Mouse (Mus musculus) cerebellum, adult 2 months (tissue): Measurements from ENCODE around the gene Ppp6r2.

Source experiments
- CTCF ChIP-seq: fragments of 200-500 bp; IDR thresholded peaks from 2 replicates; pipeline ENCODE4 v1.5.1; 2011; ENCODE audit warnings: low read depth, mild to moderate bottlenecking, control low read depth, low read length, moderate library complexity, borderline replicate concordance; ENCODE audit not compliant: insufficient read depth
- POLR2A ChIP-seq: fragments of 200-500 bp; IDR thresholded peaks from 2 replicates; pipeline ENCODE4 v1.6.1; 2011; ENCODE audit warnings: low read length, control low read depth, borderline replicate concordance; ENCODE audit not compliant: insufficient read depth

GRCm38 (mm10) chr15:89171526-89172051, 39.8 kb upstream of the Ppp6r2 start:
- no peak for TF ChIP-seq CTCF
- TF ChIP-seq POLR2A, result no peak
